Mouse (Mus musculus) E14TG2a.4 (cell line): ENCODE results near the gene Rnls.

ENCODE experiments used
- CTCF ChIP-seq: conservative IDR thresholded peaks from 2 replicates; pipeline ENCODE4 v1.5.1; 2014; ENCODE audit warnings: low read length
- NANOG ChIP-seq: IDR thresholded peaks from 2 replicates; pipeline ENCODE4 v1.6.1; 2014; ENCODE audit warnings: borderline replicate concordance, low read length, mixed read lengths
- POU5F1 ChIP-seq: IDR thresholded peaks from 2 replicates; pipeline ENCODE4 v1.6.1; 2014; ENCODE audit warnings: low read length, borderline replicate concordance

GRCm38 (mm10) chr19:33253893-33254292, 138.2 kb downstream of the Rnls start:
- no peak for TF ChIP-seq CTCF
- no peak for TF ChIP-seq NANOG
- no peak for TF ChIP-seq POU5F1
